Mouse (Mus musculus) embryonic facial prominence, embryonic 10.5 days (tissue): ENCODE results near the gene Gm732. TPM values are rescaled to one million over a fixed set of nuclear protein-coding genes. Genes with fewer than 3 reads are reported as not detected.

Source experiments
- DNase-seq: peaks from one replicate; pipeline ENCODE4 v3.0.0-alpha.2; 2017; ENCODE audit warnings: low spot score
- H3K27ac ChIP-seq: fragments of 300-500 bp; sonication (generic); replicated peaks from 2 replicates; pipeline ENCODE4 v1.5.1; 2016; ENCODE audit warnings: mild to moderate bottlenecking
- H3K27me3 ChIP-seq: fragments of 300-500 bp; sonication (generic); replicated peaks from 2 replicates; pipeline ENCODE4 v1.6.1; 2016; ENCODE audit warnings: low read depth, mild to moderate bottlenecking; ENCODE audit not compliant: poor library complexity, severe bottlenecking
- H3K36me3 ChIP-seq: fragments of 300-500 bp; sonication (generic); replicated peaks from 2 replicates; pipeline ENCODE4 v1.6.1; 2016; ENCODE audit warnings: mild to moderate bottlenecking, moderate library complexity
- H3K4me1 ChIP-seq: fragments of 300-500 bp; sonication (generic); 2 replicates; pipeline ENCODE4 v1.6.1; 2016
- H3K4me3 ChIP-seq: fragments of 300-500 bp; sonication (generic); 2 replicates; pipeline ENCODE4 v1.5.1; 2016; ENCODE audit warnings: mild to moderate bottlenecking, moderate library complexity
- H3K9me3 ChIP-seq: fragments of 300-500 bp; sonication (generic); 2 replicates; pipeline ENCODE4 v1.6.1; 2016; ENCODE audit warnings: mild to moderate bottlenecking
- WGBS: fragments of 180-500 bp; shearing (Covaris S2); methylation state at CpG from one replicate; pipeline ENCODE4 v1.1.7; 2016; 5-methylcytosine and 5-hydroxymethylcytosine counted together
- polyA plus RNA-seq: library from polyadenylated mRNA; unstranded; fragments of >200 nt; fragmentation: Nextera tagmentation; extraction: Ambion mirVana; gene quantifications from 2 replicates; pipeline ENCODE4 v1.2.1, GENCODE M21; 2016

Gm732 gene
- polyA plus RNA-seq = not detected in 2 replicates

- DNase-seq = no peak
- Histone ChIP-seq H3K9me3 (no peaks in the 10 kb centered on the region), H3K36me3 (no peaks in the 10 kb centered on the region), H3K4me1 (no peaks in the 10 kb centered on the region), H3K27me3 (no peaks in the 10 kb centered on the region), H3K27ac (no peak within 1 kb of the TSS), H3K4me3 (no peak within 1 kb of the TSS)
- WGBS = 74% methylated on average over 1 of the region's 1 CpGs
These were observed at the start of gene Gm732 for GRCm38 (mm10) chrX:107948365-107948764. Gm732 (minus strand) TSS chrX:107948465.

Other genes starting within 250 kb of the Gm732 start
- gene Tent5d, start 155.9 kb downstream of the Gm732 start, polyA plus RNA-seq = 0.05 and 0.42 TPM in 2 replicates
- 5.9 and 7.6 TPM in 2 replicates for gene 2610002M06Rik, start 132.1 kb downstream of the Gm732 start, polyA plus RNA-seq